Mouse (Mus musculus): ENCODE measurements at regions not wholly inside any gene's neighbourhood (a gene's known extent, or its start where the extent isn't known, plus 50 kb on each side); places are given as distances from the start of the nearest gene placed in this dataset.

DNA sequence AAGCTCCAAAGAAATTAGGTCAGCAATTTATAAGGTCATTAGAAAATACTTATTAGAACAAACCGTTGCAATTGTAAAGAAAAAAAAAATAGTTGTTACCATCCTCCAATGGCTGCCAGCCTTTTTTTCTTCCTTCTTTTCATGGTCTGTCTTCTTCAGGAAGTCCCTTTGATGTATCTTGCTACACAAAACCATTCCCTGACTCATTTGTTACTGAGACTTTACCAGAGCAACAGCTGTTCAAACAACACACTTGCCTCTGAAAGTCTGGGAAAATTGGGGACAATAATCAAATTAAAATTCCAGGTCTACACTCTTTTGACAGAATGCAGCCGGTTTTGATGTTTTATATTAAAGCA is 142.5 kb downstream of the Sox4 start:
- H3K9ac ChIP-seq (ENCODE audit: insufficient read depth, low read depth): no peak overlapping the region
- H3K4me3 ChIP-seq (replicated peaks in 1 of 3; ENCODE audit: low read depth in 2 of 3, low read length in 2 of 3, poor library complexity in 1 of 3): no peak overlapping the region
- H3K27me3 ChIP-seq (replicated peaks): no peaks in the 10 kb centered on the region
- no peak for DNase-seq (ENCODE audit: extremely low read depth)
- in situ Hi-C loops (cut with MboI; ENCODE audit: low pct_ligation_motif_present, low pct_unique_long_range_greater_than_20kb, low sequenced_read_pairs): no loop called here
- H3K4me2 ChIP-seq (ENCODE audit: insufficient read depth, low read depth, poor library complexity, severe bottlenecking): no peak overlapping the region
- no peaks in the 10 kb centered on the region for H3K9me3 ChIP-seq (replicated peaks; ENCODE audit: low read length)
- TF ChIP-seq MXI1 (IDR thresholded peaks at IDR 0.05; ENCODE audit: low read depth, low read length): no peak
- no peak for TF ChIP-seq IRF4 (IDR thresholded peaks at IDR 0.05; ENCODE audit: low read depth, low read length)
- no peak for TF ChIP-seq KAT2A (IDR thresholded peaks at IDR 0.05; ENCODE audit: insufficient replicate concordance, low read length)
- TF ChIP-seq GABPA (IDR thresholded peaks at IDR 0.05; ENCODE audit: insufficient replicate concordance, low read depth, low read length): no peak
- TF ChIP-seq UBTF (IDR thresholded peaks at IDR 0.05; ENCODE audit: low read depth, low read length): no peak
- no peak for TF ChIP-seq RCOR1 (conservative IDR thresholded peaks at IDR 0.05; ENCODE audit: low read depth, low read length)
- H3K79me2 ChIP-seq (replicated peaks; ENCODE audit: control insufficient read depth, extremely low read depth, insufficient read depth, poor library complexity, severe bottlenecking): no peaks in the 10 kb centered on the region
- dilution Hi-C loops (cut with MboI; ENCODE audit: extremely low pct_ligation_motif_present, extremely low pct_unique_long_range_greater_than_20kb, low sequenced_read_pairs): no loop called here
- no peak overlapping the region for H3K27ac ChIP-seq (ENCODE audit: insufficient read depth, low read depth)
- no peaks in the 10 kb centered on the region for H3K4me1 ChIP-seq (ENCODE audit: control insufficient read depth in 1 of 2, insufficient read depth in 2 of 2)
- no peaks in the 10 kb centered on the region for H3K36me3 ChIP-seq (replicated peaks in 1 of 2; ENCODE audit: control insufficient read depth in 1 of 2, insufficient read depth in 1 of 2, low read length in 1 of 2)

DNA sequence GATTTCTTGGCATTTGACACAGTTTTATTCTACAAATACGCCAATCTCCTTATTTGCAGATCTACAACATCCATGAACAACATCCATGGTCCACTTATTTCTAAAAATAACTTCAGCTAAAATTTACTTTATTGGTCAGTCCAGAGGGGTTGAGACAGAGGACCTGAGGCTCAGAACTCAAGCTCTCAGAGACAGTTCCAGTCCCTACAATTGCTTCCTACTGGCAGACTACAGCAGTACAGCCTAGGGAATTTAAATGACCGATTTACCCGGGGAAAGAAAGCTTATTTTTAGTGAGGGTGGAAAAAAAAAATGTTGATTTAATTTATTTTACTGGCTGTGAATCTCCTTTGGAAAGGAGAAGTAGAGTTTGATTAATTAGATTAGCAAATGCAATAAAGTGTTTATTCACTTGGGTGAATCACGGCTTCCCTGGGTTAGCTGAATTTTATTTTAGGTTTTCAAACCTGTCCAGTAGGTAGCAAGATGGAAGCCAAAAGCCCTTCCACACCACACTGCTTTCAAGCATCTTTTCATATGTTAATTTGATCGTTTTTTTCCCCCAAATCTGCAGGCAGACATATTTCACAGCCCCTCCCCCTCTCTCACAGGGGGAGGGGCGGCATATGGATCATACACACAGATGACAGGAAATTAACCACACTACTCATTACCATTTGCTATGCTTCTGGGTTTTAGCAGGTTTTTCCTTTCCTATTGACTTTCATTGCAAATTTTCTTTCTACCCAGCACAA is 143.0 kb downstream of the Sox4 start:
- H3K79me2 ChIP-seq (replicated peaks; ENCODE audit: control insufficient read depth, extremely low read depth, insufficient read depth, poor library complexity, severe bottlenecking): no peaks in the 10 kb centered on the region
- no peak for TF ChIP-seq KAT2A (IDR thresholded peaks at IDR 0.05; ENCODE audit: insufficient replicate concordance, low read length)
- TF ChIP-seq CHD2 (IDR thresholded peaks at IDR 0.05; ENCODE audit: low read length): peak; percentile 45; the same call in 1 of the 2 replicates
- no peak for DNase-seq (ENCODE audit: extremely low read depth)
- in situ Hi-C loops (cut with MboI; ENCODE audit: low pct_ligation_motif_present, low pct_unique_long_range_greater_than_20kb, low sequenced_read_pairs): no loop called here
- H3K4me2 ChIP-seq (ENCODE audit: insufficient read depth, low read depth, poor library complexity, severe bottlenecking): no peak overlapping the region
- H3K4me3 ChIP-seq (replicated peaks in 1 of 3; ENCODE audit: low read depth in 2 of 3, low read length in 2 of 3, poor library complexity in 1 of 3): no peak overlapping the region
- H3K27me3 ChIP-seq (replicated peaks): no peaks in the 10 kb centered on the region
- H3K9me3 ChIP-seq (replicated peaks; ENCODE audit: low read length): no peaks in the 10 kb centered on the region
- H3K27ac ChIP-seq (ENCODE audit: insufficient read depth, low read depth): no peak overlapping the region
- H3K4me1 ChIP-seq (ENCODE audit: control insufficient read depth in 1 of 2, insufficient read depth in 2 of 2): no peaks in the 10 kb centered on the region
- no peaks in the 10 kb centered on the region for H3K36me3 ChIP-seq (replicated peaks in 1 of 2; ENCODE audit: control insufficient read depth in 1 of 2, insufficient read depth in 1 of 2, low read length in 1 of 2)
- dilution Hi-C loops (cut with MboI; ENCODE audit: extremely low pct_ligation_motif_present, extremely low pct_unique_long_range_greater_than_20kb, low sequenced_read_pairs): no loop called here
- H3K9ac ChIP-seq (ENCODE audit: insufficient read depth, low read depth): no peak overlapping the region

DNA sequence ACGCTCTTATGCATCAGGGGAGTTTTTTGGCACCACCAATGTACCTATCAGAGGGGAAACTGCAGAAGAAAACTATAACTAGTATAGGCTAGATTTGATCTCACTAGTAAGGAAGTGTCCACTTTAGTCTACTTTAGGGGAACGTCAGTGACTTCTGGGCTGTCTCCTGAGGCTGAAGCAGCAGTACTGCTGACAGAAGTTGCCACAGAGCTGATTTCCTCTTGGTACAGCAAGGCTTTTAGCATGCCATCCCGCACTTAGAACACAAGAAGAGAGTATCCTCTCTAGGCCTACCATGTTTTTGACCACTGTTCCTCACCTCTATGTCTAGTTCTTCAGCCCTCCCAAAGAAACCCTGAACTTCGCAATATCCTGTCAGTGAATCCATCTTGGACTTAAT is 148.2 kb downstream of the Sox4 start:
- Histone ChIP-seq H3K4me3 (replicated peaks in 1 of 3; ENCODE audit: low read depth in 2 of 3, low read length in 2 of 3, poor library complexity in 1 of 3) (no peak overlapping the region), H3K79me2 (replicated peaks; ENCODE audit: control insufficient read depth, extremely low read depth, insufficient read depth, poor library complexity, severe bottlenecking) (no peaks in the 10 kb centered on the region), H3K9me3 (replicated peaks; ENCODE audit: low read length) (no peaks in the 10 kb centered on the region), H3K4me1 (ENCODE audit: control insufficient read depth in 1 of 2, insufficient read depth in 2 of 2) (no peaks in the 10 kb centered on the region), H3K27ac (ENCODE audit: insufficient read depth, low read depth) (no peak overlapping the region), H3K27me3 (replicated peaks) (no peaks in the 10 kb centered on the region), H3K4me2 (ENCODE audit: insufficient read depth, low read depth, poor library complexity, severe bottlenecking) (no peak overlapping the region), H3K36me3 (replicated peaks in 1 of 2; ENCODE audit: control insufficient read depth in 1 of 2, insufficient read depth in 1 of 2, low read length in 1 of 2) (no peaks in the 10 kb centered on the region), H3K9ac (ENCODE audit: insufficient read depth, low read depth) (no peak overlapping the region)
- TF ChIP-seq JUN (IDR thresholded peaks at IDR 0.05; ENCODE audit: insufficient read depth, low read depth, low read length) (no peak), MYC (IDR thresholded peaks at IDR 0.05; ENCODE audit: low read depth, low read length) (no peak)
- dilution Hi-C loops (cut with MboI; ENCODE audit: extremely low pct_ligation_motif_present, extremely low pct_unique_long_range_greater_than_20kb, low sequenced_read_pairs) (no loop called here), in situ Hi-C loops (cut with MboI; ENCODE audit: low pct_ligation_motif_present, low pct_unique_long_range_greater_than_20kb, low sequenced_read_pairs) (no loop called here)
- no peak for DNase-seq (ENCODE audit: extremely low read depth)

Measured in CH12.LX (cell line).